Mouse (Mus musculus) cerebellum, postnatal 25 days (tissue): ENCODE data around the gene Rbfox1.

Experiments used
- DNase-seq, 2 experiments: peaks; one replicate each; pipeline ENCODE4 v3.0.0; 2021; ENCODE audit warnings: mixed read lengths in 2 of 2

The Rbfox1 gene

DNA sequence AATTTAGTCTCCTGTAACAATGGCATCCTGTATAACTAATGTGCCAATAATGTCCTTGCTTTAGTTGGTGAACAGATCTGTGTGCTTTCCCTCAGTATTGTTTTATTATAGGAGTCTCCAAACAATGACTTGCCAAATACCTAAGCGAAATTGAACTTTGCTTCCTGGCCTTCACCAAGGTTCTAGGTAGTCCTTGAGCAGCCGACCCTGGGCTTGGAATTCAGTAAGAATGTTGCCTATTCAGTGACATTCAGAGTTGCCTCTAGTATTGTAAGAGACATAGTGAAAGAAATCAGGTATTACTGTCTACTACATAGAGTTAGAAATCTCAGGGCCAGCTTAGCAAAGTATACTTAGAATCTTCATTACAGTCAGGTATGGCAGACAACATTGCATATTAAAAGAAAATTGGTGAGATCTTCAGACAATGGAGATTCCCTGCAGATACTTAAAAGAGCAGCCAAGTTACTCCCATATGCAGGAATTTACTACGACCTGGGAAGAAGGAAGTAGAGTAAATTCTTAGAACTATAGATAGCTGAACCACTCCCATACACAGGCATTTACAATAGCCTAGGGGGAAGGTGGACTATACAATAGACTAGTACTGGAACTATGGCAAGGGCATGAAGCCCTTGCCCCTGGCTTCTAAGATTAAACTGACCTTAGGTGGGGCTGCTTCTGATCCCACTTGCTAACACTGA lies 1540.4 kb downstream of the Rbfox1 start:
- no peak for DNase-seq

DNA sequence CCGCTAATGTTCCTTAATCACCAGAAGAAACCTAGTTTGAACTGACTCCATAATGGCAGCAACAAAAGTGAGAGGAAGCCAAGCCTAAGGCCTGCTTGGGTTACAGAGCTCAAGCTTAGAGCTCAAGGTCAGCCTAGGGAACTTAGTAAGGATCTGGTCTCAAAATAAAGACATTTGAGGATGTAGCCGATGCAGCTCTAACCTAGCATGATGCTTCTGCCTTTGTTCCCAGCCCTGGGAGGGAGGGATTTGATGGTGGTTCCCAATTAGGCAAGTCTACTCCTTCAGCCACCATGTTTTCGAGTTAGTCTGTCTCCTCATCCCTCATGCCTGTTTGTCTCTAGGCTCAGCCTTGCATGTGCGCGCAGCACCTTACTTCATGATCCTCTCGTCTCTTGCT lies 1548.1 kb downstream of the Rbfox1 start:
- DNase-seq = no peak

DNA sequence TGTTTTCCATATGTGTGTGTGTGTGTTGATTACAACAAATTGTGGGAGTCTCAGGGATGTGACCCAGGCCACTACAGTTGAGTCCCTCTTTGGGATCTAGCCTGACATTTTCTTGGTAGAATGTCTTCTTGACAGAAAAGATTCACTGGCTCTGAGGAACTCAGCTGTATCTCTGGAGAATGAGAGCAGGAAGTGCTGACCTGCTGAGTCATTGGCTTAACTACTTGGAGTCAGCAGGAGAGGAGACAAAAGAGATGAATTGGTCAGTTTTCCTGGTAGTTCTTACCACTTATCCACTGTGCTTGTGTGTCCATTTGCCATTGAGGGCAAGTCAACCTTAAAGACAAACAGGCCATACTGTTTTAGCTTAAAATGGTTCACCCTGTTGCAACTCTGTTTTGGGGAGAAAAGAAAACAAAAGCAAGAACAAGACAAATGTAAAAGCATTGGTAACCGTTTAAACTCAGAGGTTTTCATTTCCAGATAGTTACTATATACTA lies 1561.7 kb downstream of the Rbfox1 start:
- no peak for DNase-seq

DNA sequence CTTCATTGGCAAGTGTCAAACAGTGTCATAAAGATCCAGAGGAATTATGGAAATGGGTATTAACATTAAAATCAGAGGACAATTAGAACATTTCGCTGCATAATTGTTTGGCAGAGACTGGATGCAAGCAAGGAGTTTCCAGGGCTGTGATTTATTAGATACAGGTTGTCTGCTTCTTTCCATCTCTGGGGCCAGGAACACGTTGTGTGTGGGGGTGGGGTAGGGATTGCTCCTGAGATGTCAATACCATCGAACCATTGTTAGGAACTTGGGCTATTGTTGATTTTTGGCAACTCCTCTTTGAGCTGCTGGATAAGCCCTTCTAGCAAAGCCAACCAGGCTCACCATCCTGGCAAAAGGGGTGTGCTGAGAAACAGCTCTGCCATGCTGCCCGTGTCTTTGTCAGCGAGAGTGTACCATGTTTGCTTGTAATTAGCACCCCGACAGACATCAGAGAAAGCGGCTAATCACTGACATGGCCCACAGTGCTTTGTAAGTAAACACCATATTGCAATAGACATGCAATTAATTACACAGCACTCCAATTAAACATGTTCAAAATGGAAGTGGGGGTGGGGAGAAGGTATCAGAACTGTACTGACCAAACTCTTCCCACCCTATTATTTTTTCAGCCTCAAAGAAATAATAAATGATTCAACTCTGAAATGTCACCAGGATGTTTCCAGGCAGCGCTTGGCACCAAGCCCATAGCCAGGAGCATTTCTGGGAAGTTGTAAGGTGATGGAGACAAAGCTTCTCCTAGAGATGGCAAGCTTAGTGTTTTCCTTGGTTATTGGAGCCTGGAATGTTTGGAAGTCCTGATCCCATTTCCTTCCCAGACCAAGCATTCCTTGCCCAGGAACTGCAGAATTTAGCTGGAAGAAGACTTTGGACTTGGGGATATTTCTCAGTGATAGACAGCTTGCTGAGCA lies 1562.8 kb downstream of the Rbfox1 start:
- peak; percentile 23 to 59 for DNase-seq

DNA sequence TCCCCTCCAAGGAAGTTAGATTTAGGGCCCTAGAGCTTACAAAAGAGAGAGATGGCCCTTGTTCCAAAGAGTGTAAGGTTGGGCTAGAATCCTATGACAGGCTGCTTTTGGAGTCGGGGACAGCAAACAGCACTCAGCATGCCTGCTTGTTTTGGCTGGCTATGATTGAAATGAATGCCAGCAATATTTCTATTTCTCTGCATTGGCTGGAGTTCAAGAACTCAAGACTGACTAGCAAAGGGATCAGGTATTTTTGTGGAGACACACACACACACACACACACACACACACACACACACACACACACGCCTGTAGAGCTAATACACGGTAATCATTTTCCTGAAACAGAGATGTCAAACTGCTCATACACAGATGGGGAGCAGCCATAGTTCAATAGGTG lies 1566.0 kb downstream of the Rbfox1 start:
- DNase-seq = peak; percentile 56 to 58

DNA sequence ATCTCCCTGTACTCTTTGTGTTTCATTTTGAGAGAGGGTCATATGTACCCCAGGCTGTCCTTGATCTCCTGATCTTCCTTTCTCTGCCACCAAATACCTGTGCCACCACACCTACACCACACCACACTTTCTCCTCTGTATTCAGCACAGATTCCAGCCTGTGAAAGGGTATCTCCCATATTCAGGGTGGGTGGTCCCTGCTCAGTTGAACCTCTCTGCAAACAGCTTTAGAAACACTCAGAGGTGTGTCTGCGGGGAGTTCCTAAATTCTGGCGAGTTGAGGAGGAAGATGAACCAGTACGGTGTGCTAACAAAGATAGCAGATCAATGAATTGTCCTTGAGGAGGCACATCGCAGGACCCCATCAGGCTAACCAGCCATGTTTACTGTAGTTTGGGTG lies 1572.4 kb downstream of the Rbfox1 start:
- DNase-seq = no peak
